Mouse (Mus musculus) G1E (cell line): ENCODE results near the gene Fam160a1. TPM values are rescaled to one million over a fixed set of nuclear protein-coding genes. Genes with fewer than 3 reads are reported as not detected.

Experiments used
- ATAC-seq: 2 replicates; pipeline ENCODE4 v1.8.0; 2016; ENCODE audit warnings: mild to moderate bottlenecking; ENCODE audit not compliant: insufficient number of reproducible peaks, poor library complexity, low FRiP score, severe bottlenecking; ENCODE audit errors: extremely low read depth
- DNase-seq: peaks from one replicate; pipeline ENCODE4 v3.0.0; 2012; ENCODE audit warnings: low spot score
- H3K27me3 ChIP-seq: 2 replicates; pipeline ENCODE4 v1.6.1; 2012; ENCODE audit warnings: mild to moderate bottlenecking, low read length, inconsistent platforms; ENCODE audit not compliant: insufficient read depth
- H3K36me3 ChIP-seq: replicated peaks from 2 replicates; pipeline ENCODE3; 2012; ENCODE audit warnings: mild to moderate bottlenecking, inconsistent platforms
- H3K4me1 ChIP-seq: 2 replicates; pipeline ENCODE4 v1.6.1; 2012; ENCODE audit warnings: low read depth, low read length, inconsistent platforms, mixed read lengths; ENCODE audit not compliant: insufficient read depth
- H3K4me3 ChIP-seq: 2 replicates; pipeline ENCODE4 v1.5.1; 2012; ENCODE audit warnings: low read depth, mild to moderate bottlenecking, inconsistent platforms, low read length, moderate library complexity, mixed read lengths
- H3K9me3 ChIP-seq: replicated peaks from 2 replicates; pipeline ENCODE4 v1.6.1; 2012; ENCODE audit warnings: inconsistent platforms
- CTCF ChIP-seq: IDR thresholded peaks from 2 replicates; pipeline ENCODE4 v1.5.1; 2012; ENCODE audit warnings: low read depth, low read length, inconsistent platforms, mixed read lengths
- GATA1 ChIP-seq: IDR thresholded peaks from 2 replicates; pipeline ENCODE4 v1.6.1; 2012; ENCODE audit warnings: borderline replicate concordance, low read length, inconsistent platforms, mixed read lengths
- GATA2 ChIP-seq: IDR thresholded peaks from 2 replicates; pipeline ENCODE4 v1.6.1; 2012; ENCODE audit warnings: low read depth, low read length, inconsistent platforms, borderline replicate concordance
- POLR2AphosphoS5 ChIP-seq: IDR thresholded peaks from 2 replicates; pipeline ENCODE4 v1.6.1; 2012; ENCODE audit warnings: low read depth, low read length, inconsistent platforms; ENCODE audit not compliant: insufficient replicate concordance
- TAL1 ChIP-seq: conservative IDR thresholded peaks from 2 replicates; pipeline ENCODE4 v1.6.1; 2012; ENCODE audit warnings: low read depth, low read length, inconsistent platforms, mixed read lengths
- polyA plus RNA-seq: library from polyadenylated mRNA; stranded (reverse); fragments of >175 nt; gene quantifications from 2 replicates; pipeline ENCODE4 v1.2.3, GENCODE M21; 2012
- total RNA-seq, 2 experiments: library from RNA; stranded (forward) in 1 of 2; stranded (reverse) in 1 of 2; fragments of 200-1000 nt in 1 of 2; fragments of >200 nt in 1 of 2; fragmentation: Nextera tagmentation in 1 of 2; gene quantifications; 2 replicates each; pipeline ENCODE4 v1.2.3; 2014 to 2017

Gene Fam160a1
- total and polyA plus RNA-seq, 3 experiments = 0.16 TPM; not detected in 2

DNA sequence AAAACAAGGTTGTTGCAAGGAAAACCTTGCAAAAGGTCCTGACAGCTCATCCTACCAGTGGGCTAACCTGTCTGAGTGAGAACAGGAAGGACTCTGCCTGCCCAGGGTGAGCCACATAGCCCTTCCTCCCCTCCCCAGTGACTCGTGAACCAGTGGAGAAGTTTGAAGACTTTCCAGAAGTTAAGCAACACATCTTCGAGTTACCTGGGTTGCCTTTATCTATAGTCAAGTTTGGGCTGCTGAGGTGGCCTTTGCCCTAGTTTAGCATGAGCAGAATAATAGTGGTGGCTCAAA lies 182.0 kb downstream of the Fam160a1 start:
- TF ChIP-seq GATA2 (no peak), GATA1 (no peak)
- no peak for DNase-seq
- ATAC-seq = no peak

DNA sequence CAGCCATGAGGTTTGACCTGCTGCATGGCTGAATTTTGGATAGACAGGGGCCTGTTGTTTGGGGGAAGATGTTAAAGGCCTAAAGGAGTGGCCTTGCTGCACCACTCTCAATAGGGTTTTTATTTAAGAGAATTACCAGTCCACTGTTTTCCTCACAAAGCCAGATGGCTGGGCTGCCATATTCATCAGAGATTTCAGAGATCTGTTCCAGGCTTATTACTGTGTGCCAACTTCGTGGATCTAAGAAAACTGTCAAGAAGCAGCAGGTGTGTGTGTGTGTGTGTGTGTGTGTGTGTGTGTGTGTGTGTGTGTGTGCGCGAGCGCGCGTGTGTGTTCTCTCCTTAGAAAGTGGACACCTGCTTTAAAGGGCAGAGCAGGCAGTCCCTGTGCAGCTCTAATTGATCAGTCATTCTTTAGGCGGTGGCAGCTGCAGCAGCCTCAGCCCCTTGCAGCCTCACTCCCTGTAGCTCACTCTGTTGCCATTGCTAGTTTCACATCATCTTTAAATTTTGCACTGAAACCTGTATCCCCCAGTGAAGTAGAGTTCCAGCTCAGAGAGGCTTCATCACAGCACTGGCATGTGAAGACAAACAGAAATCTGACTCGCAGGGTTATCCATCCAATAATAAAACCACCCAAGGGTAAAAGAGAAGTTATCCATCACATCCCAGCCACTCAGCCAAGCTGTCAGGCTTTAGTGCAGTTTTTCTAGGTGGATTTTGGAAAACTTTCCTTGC lies 182.5 kb downstream of the Fam160a1 start:
- TF ChIP-seq TAL1 (no peak), POLR2AphosphoS5 (no peak), GATA1 (no peak), GATA2 (no peak), CTCF (no peak)
- ATAC-seq (no peak), DNase-seq (no peak)
- Histone ChIP-seq H3K4me3 (no peak overlapping the region), H3K9me3 (no peaks in the 10 kb centered on the region), H3K27me3 (no peaks in the 10 kb centered on the region), H3K4me1 (peaks cover 10% of the 10 kb centered on the region), H3K36me3 (peaks cover 79% of the 10 kb centered on the region)

More for the DNA sequence above, 182.0 kb downstream of the Fam160a1 start:
- H3K36me3 ChIP-seq = peaks cover 80% of the 10 kb centered on the region
- H3K4me1 ChIP-seq = peaks cover 10% of the 10 kb centered on the region
- no peaks in the 10 kb centered on the region for H3K27me3 ChIP-seq
- H3K9me3 ChIP-seq = no peaks in the 10 kb centered on the region
- H3K4me3 ChIP-seq = no peak overlapping the region

DNA sequence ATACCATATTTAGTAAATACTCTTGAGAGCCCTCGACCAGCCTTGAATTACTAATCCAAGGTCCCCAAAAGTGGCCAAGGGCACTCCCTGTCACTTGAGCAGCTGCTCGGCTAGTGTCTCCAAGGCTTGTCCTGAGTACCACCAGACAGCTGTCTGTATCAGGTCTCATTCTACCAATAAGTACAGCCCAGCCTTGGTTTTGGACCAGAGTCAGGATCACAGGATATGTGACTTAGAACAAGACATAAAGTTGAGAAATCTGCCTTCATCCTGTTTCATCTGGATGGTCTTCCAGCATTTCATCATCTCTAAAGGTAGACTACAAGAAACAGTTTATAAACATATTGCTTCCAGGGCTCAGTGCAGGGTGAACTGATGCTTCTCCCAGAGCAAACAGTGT lies 183.4 kb downstream of the Fam160a1 start:
- DNase-seq = no peak
- Histone ChIP-seq H3K27me3 (no peaks in the 10 kb centered on the region), H3K9me3 (no peaks in the 10 kb centered on the region), H3K36me3 (peaks cover 74% of the 10 kb centered on the region), H3K4me1 (peaks cover 10% of the 10 kb centered on the region), H3K4me3 (no peak overlapping the region)
- TF ChIP-seq GATA1 (no peak), CTCF (no peak), POLR2AphosphoS5 (no peak), TAL1 (no peak), GATA2 (no peak)
- ATAC-seq = no peak

DNA sequence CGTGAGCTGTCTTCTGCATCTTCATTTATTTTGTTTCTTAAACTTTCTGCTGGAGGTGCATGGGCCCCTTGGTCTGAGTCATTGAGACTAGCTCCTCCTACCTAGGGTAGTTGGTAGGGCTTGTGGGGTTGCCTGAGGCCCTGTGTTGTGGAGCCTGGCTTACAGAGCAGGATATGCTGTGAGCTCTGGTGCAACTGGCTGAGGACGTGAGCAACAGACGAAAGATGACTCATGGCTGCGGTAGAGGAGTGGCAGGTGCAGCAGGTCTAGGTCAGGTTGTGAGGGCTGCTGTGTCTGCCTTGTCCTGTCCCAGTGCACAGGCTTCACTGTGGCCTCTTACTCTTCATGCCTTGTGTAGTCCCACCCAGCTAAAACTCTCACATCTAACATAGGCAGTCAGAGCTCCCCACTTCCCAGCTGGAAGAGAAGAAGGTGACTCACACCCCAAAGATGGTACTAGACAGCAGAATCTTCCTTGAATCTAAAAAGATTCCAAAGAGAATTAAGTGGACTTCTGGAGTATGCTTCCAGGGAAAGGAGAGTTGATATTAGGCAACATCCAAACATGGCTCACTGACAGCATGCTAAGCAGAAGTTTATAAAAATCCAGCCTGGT lies 187.1 kb downstream of the Fam160a1 start:
- ATAC-seq (no peak), DNase-seq (no peak)
- TF ChIP-seq TAL1 (no peak), GATA1 (no peak), GATA2 (no peak), CTCF (no peak), POLR2AphosphoS5 (no peak)
- H3K9me3 ChIP-seq = no peaks in the 10 kb centered on the region
- no peaks in the 10 kb centered on the region for H3K27me3 ChIP-seq
- H3K4me3 ChIP-seq = no peak overlapping the region
- H3K4me1 ChIP-seq = no peaks in the 10 kb centered on the region
- peaks cover 42% of the 10 kb centered on the region for H3K36me3 ChIP-seq

DNA sequence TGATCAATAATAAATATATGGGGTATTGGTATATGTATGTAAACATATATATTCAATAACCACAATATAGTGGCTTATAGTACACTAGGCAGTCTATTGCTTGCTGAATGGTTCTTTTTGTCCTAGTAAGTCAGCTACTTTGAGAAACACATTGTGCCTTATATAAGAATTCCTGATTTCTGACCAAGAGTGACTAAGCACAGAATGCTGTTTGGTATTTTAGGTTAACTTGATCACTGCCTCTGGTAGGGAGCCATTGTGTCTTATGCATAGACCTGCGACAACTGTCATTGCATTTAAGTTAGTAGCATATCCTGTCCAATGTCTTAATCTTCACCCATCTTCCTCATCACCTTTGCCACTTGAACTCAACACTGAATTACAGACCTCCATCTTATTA lies 197.3 kb downstream of the Fam160a1 start:
- TF ChIP-seq CTCF (no peak), GATA1 (no peak)
- H3K27me3 ChIP-seq = no peaks in the 10 kb centered on the region
- peaks cover 41% of the 10 kb centered on the region for H3K36me3 ChIP-seq
- H3K4me3 ChIP-seq = no peak overlapping the region
- no peaks in the 10 kb centered on the region; the same call in 1 of the 2 replicates for H3K4me1 ChIP-seq
- no peak for DNase-seq
- no peaks in the 10 kb centered on the region for H3K9me3 ChIP-seq
- no peak for ATAC-seq

DNA sequence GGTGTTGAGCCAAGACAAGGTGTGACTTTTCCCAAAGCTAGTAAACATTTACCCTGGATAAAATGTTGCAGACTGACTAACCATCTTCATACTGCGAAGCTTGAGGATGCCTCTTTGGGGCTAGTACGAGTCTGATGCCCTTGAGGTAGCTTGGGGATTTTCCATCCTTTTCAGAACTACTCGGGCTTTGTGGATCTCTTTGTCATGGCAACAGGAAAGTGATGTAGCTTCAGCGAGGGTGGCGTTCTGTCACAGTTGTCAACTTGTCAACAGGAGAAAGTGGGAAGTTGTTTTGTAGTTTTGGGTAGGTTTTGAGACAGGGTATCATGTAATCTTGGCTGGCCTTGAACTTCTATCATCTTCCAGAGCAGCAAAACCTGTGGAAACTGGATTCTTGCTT lies 197.7 kb downstream of the Fam160a1 start:
- H3K36me3 ChIP-seq = peaks cover 43% of the 10 kb centered on the region
- no peak for ATAC-seq

More for the DNA sequence above, 197.7 kb downstream of the Fam160a1 start:
- TF ChIP-seq POLR2AphosphoS5 (no peak), TAL1 (no peak), GATA2 (no peak), CTCF (no peak), GATA1 (no peak)
- no peak for DNase-seq
- no peaks in the 10 kb centered on the region for H3K27me3 ChIP-seq
- no peaks in the 10 kb centered on the region for H3K9me3 ChIP-seq
- H3K4me1 ChIP-seq = no peaks in the 10 kb centered on the region; the same call in 1 of the 2 replicates
- H3K4me3 ChIP-seq = no peak overlapping the region
